Mouse (Mus musculus): ENCODE results near the gene Cipc. TPM values are rescaled to one million over a fixed set of nuclear protein-coding genes. Genes with fewer than 3 reads are reported as not detected.

The Cipc gene
- polyA plus RNA-seq, 1 experiment from 2014 or later: 23.2 TPM

GRCm38 (mm10) chr12:86977833-86978232 lies 31.0 kb downstream of the Cipc start:
- Histone ChIP-seq H3K4me2 (replicated peaks) (no peak overlapping the region), H3K9ac (no peak overlapping the region), H3K4me1 (peaks cover 35% of the 10 kb centered on the region), H3K9me3 (replicated peaks) (no peaks in the 10 kb centered on the region), H3K36me3 (no peaks in the 10 kb centered on the region), H3K27ac (replicated peaks) (no peak overlapping the region), H3K27me3 (peaks cover 20% of the 10 kb centered on the region), H3K4me3 (replicated peaks) (no peak overlapping the region)
- ATAC-seq (ENCODE audit: insufficient number of reproducible peaks, low FRiP score, low TSS enrichment, low read depth): no peak
- WGBS: 18% methylated on average over 15 of the region's 15 CpGs

GRCm38 (mm10) chr12:86981180-86981579 lies 34.3 kb downstream of the Cipc start:
- Histone ChIP-seq H3K4me2 (replicated peaks) (no peak overlapping the region), H3K4me1 (peaks cover 13% of the 10 kb centered on the region), H3K36me3 (no peaks in the 10 kb centered on the region), H3K27me3 (peaks cover 50% of the 10 kb centered on the region), H3K27ac (replicated peaks) (no peak overlapping the region), H3K4me3 (replicated peaks) (no peak overlapping the region), H3K9ac (no peak overlapping the region), H3K9me3 (replicated peaks) (no peaks in the 10 kb centered on the region)
- 29% methylated on average over 9 of the region's 9 CpGs for WGBS
- ATAC-seq (ENCODE audit: insufficient number of reproducible peaks, low FRiP score, low TSS enrichment, low read depth): no peak

- no peak overlapping the region for H3K4me3 ChIP-seq (replicated peaks)
- H3K9me3 ChIP-seq (replicated peaks): no peaks in the 10 kb centered on the region
- H3K4me1 ChIP-seq: peaks cover 7% of the 10 kb centered on the region
- H3K27ac ChIP-seq (replicated peaks): no peak overlapping the region
- no peak overlapping the region; the same call in 1 of the 2 replicates for H3K4me2 ChIP-seq (replicated peaks)
- H3K9ac ChIP-seq: no peak overlapping the region
- 3% methylated on average over 28 of the region's 28 CpGs for WGBS
- H3K36me3 ChIP-seq: no peaks in the 10 kb centered on the region
- ATAC-seq (ENCODE audit: insufficient number of reproducible peaks, low FRiP score, low TSS enrichment, low read depth): no peak
- H3K27me3 ChIP-seq: peaks cover 73% of the 10 kb centered on the region
Measured at GRCm38 (mm10) chr12:86983470-86984193, 36.8 kb downstream of the Cipc start.

DNA sequence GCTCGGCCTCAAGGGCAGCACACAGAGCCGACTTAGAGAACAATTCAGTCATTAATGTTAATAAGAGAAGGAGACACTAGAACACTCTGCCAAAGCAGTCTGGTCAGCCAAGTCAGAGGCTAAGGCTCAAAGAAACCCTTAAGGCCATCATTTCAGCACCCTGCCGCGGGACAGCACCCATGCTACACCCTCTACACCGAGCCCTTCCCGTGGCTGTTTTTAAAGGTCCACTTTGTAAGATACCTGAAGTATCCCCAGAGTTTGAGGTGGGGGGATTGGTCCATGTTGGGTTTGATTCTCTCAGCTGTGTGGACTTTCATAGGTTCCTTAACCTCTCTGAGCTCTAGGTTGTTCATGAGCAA lies 37.3 kb downstream of the Cipc start:
- no peak for ATAC-seq (ENCODE audit: insufficient number of reproducible peaks, low FRiP score, low TSS enrichment, low read depth)
- 4% methylated on average over 6 of the region's 6 CpGs for WGBS
- no peak overlapping the region for H3K27ac ChIP-seq (replicated peaks)
- H3K4me2 ChIP-seq (replicated peaks): no peak overlapping the region
- no peak overlapping the region for H3K4me3 ChIP-seq (replicated peaks)
- H3K9me3 ChIP-seq (replicated peaks): no peaks in the 10 kb centered on the region
- peaks cover 74% of the 10 kb centered on the region for H3K27me3 ChIP-seq
- H3K9ac ChIP-seq: no peak overlapping the region
- H3K4me1 ChIP-seq: peaks cover 7% of the 10 kb centered on the region
- no peaks in the 10 kb centered on the region for H3K36me3 ChIP-seq

DNA sequence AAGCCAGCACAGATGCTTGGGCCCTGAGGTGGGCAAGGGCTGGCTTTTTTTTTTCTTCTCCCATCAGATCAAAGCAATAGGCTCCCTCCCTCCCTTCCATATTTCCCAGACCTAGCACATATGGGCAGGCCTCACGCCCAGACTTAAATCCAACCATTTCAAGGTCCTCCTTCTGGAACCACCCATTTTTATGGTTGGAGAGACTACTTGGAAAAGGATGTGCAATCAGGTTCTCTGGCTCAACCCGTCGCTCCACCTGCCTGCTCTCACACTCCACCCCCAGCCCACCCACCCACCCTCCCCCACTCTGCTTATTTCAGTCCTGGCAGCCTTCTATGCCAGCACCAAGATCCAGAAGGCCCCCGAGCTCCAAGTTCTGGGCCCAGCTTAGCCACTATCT lies 39.7 kb downstream of the Cipc start:
- Histone ChIP-seq H3K36me3 (no peaks in the 10 kb centered on the region), H3K9me3 (replicated peaks) (no peaks in the 10 kb centered on the region), H3K4me3 (replicated peaks) (no peak overlapping the region), H3K9ac (no peak overlapping the region), H3K27me3 (peaks cover 88% of the 10 kb centered on the region), H3K4me2 (replicated peaks) (no peak overlapping the region), H3K4me1 (peaks cover 20% of the 10 kb centered on the region), H3K27ac (replicated peaks) (no peak overlapping the region)
- 66% methylated on average over 4 of the region's 4 CpGs for WGBS
- no peak for ATAC-seq (ENCODE audit: insufficient number of reproducible peaks, low FRiP score, low TSS enrichment, low read depth)

GRCm38 (mm10) chr12:86988227-86988626 lies 41.4 kb downstream of the Cipc start:
- H3K4me1 ChIP-seq: peaks cover 18% of the 10 kb centered on the region
- ATAC-seq (ENCODE audit: insufficient number of reproducible peaks, low FRiP score, low TSS enrichment, low read depth): no peak
- H3K27me3 ChIP-seq: peaks cover 90% of the 10 kb centered on the region
- 50% methylated on average over 16 of the region's 16 CpGs for WGBS
- no peaks in the 10 kb centered on the region for H3K9me3 ChIP-seq (replicated peaks)
- H3K4me2 ChIP-seq (replicated peaks): no peak overlapping the region
- H3K36me3 ChIP-seq: no peaks in the 10 kb centered on the region
- H3K9ac ChIP-seq: no peak overlapping the region
- H3K4me3 ChIP-seq (replicated peaks): no peak overlapping the region
- no peak overlapping the region for H3K27ac ChIP-seq (replicated peaks)

DNA sequence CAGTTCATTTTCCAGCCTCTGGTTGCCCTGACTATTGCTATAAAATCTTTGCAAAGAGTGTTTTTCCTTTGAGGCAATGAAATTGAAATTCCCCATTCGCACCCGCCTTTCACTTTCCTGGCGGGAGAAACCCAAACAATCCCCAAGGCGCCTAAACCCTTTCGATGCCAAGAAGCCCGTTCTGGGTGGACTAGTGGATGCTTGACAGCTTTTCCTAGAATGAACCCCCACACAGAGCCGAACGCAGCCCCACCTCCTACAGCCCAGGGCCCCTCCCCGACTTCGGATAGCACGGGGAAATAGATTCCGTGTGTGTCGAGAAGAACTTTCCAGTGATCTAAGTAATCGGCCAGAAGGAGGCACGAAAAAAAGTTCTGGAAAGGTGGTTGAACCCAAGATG lies 42.5 kb downstream of the Cipc start:
- Histone ChIP-seq H3K27me3 (peaks cover 88% of the 10 kb centered on the region), H3K4me1 (peaks cover 13% of the 10 kb centered on the region), H3K9ac (no peak overlapping the region), H3K36me3 (no peaks in the 10 kb centered on the region), H3K4me3 (replicated peaks) (peak overlapping the region; percentile 25; the same call in 1 of the 2 replicates), H3K27ac (replicated peaks) (no peak overlapping the region), H3K4me2 (replicated peaks) (peak overlapping the region; percentile 46), H3K9me3 (replicated peaks) (no peaks in the 10 kb centered on the region)
- 5% methylated on average over 15 of the region's 15 CpGs for WGBS
- ATAC-seq (ENCODE audit: insufficient number of reproducible peaks, low FRiP score, low TSS enrichment, low read depth): no peak

- Histone ChIP-seq H3K4me1 (peaks cover 13% of the 10 kb centered on the region), H3K4me2 (replicated peaks) (peak within 1 kb of the TSS; percentile 46), H3K9ac (no peak within 1 kb of the TSS), H3K4me3 (replicated peaks) (peak within 1 kb of the TSS; percentile 25), H3K36me3 (no peaks in the 10 kb centered on the region), H3K27me3 (peaks cover 81% of the 10 kb centered on the region), H3K9me3 (replicated peaks) (no peaks in the 10 kb centered on the region), H3K27ac (replicated peaks) (no peak within 1 kb of the TSS)
- WGBS: under 1% methylated on average over 56 of the region's 68 CpGs
- peak; percentile 40 for ATAC-seq (ENCODE audit: insufficient number of reproducible peaks, low FRiP score, low TSS enrichment, low read depth)
Measured at GRCm38 (mm10) chr12:86989890-86990754, 43.3 kb downstream of the Cipc start, which contains the start of gene Zdhhc22. Zdhhc22 (minus strand) TSS chr12:86990430.

DNA sequence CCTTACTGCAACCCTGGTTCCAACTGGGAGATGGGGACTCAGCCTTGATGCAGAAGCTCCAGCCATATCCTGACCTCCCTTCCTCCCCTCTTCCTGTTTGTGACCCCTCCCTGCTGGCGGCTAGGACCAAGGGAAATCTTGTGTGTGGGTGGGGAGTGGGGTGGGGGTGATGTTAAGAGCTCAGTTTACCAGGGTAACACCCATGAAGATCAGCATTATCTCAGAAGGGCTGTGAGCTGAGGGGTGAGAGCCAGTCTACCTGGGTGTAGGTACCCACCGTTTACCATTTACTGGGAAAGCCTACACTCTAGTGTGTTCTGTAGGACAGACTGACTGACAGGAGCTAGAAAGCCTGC lies 43.9 kb downstream of the Cipc start:
- WGBS: 48% methylated on average over 2 of the region's 2 CpGs
- Histone ChIP-seq H3K27me3 (peaks cover 78% of the 10 kb centered on the region), H3K9me3 (replicated peaks) (no peaks in the 10 kb centered on the region), H3K4me3 (replicated peaks) (no peak overlapping the region), H3K9ac (no peak overlapping the region), H3K36me3 (no peaks in the 10 kb centered on the region), H3K27ac (replicated peaks) (no peak overlapping the region), H3K4me1 (peaks cover 13% of the 10 kb centered on the region), H3K4me2 (replicated peaks) (no peak overlapping the region)
- ATAC-seq (ENCODE audit: insufficient number of reproducible peaks, low FRiP score, low TSS enrichment, low read depth): no peak

DNA sequence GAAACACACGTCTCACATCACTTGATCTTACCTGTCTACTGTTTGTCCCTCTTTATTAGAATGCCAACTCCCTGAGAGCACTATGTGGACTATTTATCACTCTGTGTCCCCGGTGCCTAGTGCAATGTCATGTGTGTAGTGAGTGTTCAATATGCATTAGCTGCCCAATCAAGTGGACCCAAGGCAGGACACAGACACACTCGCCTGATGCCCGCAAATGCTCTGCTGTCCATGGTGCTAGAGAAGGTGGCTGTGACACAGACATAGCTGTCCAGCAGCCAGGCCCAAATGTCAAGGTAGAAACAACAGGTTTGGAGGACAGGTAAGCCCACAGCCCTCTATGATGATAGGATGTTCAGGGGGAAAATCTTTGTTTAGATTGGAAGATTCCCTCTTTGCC lies 47.3 kb downstream of the Cipc start:
- H3K4me2 ChIP-seq (replicated peaks): no peak overlapping the region
- H3K9ac ChIP-seq: no peak overlapping the region
- no peak for ATAC-seq (ENCODE audit: insufficient number of reproducible peaks, low FRiP score, low TSS enrichment, low read depth)
- H3K27ac ChIP-seq (replicated peaks): no peak overlapping the region
- peaks cover 13% of the 10 kb centered on the region for H3K4me1 ChIP-seq
- no peaks in the 10 kb centered on the region for H3K36me3 ChIP-seq
- WGBS: 35% methylated on average over 4 of the region's 4 CpGs
- H3K9me3 ChIP-seq (replicated peaks): no peaks in the 10 kb centered on the region
- H3K4me3 ChIP-seq (replicated peaks): no peak overlapping the region
- H3K27me3 ChIP-seq: peaks cover 46% of the 10 kb centered on the region

- Histone ChIP-seq H3K27me3 (peaks cover 40% of the 10 kb centered on the region), H3K4me3 (replicated peaks) (no peak overlapping the region), H3K27ac (replicated peaks) (no peak overlapping the region), H3K9ac (no peak overlapping the region), H3K36me3 (no peaks in the 10 kb centered on the region), H3K4me1 (peaks cover 7% of the 10 kb centered on the region), H3K9me3 (replicated peaks) (no peaks in the 10 kb centered on the region), H3K4me2 (replicated peaks) (no peak overlapping the region)
- no peak for ATAC-seq (ENCODE audit: insufficient number of reproducible peaks, low FRiP score, low TSS enrichment, low read depth)
- WGBS: 60% methylated on average over 3 of the region's 3 CpGs
Measured at GRCm38 (mm10) chr12:86994776-86995175, 47.9 kb downstream of the Cipc start.

All from embryonic facial prominence, embryonic 15.5 days (tissue).